Mouse (Mus musculus): Measurements from ENCODE around the gene Map2k7.
A peak's percentile ranks its signal among the peaks of the same experiment; 100 is the strongest.

Gene Map2k7

DNA sequence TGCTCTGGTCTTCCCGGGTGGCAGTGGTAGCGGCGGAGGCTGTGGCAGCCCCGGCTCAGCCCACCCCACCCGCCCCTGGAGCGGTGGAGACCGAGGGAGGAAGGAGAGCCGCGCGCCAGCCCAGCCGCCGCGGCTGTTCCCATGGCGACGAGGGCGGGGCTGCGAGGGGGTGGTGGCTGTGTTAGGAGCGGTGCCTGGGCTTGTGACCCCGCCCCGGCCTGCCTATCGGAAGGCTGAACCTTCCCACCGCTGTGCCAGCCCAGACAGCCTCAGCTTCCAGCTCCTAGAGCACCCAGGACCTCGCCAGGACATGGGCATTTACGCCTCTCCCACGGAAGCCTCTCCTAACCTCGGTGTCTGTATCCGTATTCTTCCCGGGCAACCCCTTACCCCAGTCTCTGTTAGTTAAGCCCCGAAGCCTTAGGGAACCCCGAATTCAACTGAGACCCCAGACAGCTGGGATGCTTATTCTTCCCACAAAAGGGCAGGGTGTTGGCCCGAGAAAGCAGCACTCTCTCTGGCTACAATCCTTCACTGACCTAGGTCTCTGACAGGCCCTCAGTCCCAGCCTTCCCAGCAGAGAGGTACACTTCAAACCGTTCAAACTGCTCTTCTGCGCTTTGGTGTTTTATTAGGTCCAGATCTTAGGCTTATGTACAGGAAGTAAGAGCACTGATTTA is 20.7 kb downstream of the Map2k7 start, which contains the start of gene Ctxn1:
Ctxn1 (minus strand) TSS at position 150 of the 680 bp plus-strand sequence.
- no peak for DNase-seq (ENCODE audit: low read depth, low spot score)

DNA sequence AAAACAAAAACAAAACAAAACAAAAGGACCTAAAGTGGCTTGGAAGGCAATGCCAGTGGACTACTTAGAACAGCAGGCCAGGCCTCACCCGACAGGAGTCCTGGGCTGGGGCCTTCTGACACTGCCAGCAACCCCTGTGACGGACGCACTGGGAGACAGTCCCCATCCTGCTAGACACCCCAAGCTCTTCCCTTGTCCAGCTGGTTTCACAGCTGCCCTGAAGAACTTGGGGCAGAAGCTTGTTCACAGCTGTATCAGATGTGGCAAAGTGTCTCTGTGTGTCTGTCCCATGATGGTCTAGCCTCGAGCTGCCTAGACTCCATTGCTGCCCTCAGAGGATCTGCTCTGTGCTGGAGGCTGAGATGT is 21.2 kb downstream of the Map2k7 start:
- DNase-seq (ENCODE audit: low read depth, low spot score): no peak

DNA sequence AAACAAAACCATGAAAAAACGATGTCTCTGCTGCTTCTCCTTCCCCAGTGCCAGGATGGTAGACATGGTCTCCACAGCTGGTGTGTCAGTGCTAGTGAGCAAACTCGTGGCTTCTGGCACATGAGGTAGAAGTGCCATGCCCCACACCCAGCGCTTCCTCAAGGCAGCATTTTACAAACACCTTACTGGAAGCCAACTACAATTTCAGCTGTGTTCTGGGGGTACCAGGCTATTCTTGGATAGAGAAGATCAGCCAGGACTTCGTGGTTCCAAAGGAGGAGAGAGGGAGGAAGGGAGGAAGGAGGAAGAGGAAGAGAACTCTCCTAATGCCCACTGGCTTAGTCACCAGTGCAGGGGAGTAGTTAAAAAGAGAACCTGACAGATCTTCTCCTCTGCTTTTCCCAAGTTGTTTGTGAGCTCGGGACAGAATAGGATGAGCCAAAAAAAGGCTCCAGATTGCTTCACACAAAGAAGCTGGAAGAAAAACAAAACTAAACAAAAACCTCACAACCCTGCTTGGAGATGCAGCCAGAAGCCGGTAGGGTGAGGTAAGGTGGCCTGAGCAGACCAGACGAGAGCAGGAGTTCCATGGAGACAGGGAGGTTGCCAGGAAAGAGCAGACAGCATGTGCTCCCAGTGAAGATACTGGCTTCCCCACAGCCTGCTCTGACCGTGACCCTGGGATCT is 24.7 kb downstream of the Map2k7 start:
- peak; percentile 91 for DNase-seq (ENCODE audit: low read depth, low spot score)

DNA sequence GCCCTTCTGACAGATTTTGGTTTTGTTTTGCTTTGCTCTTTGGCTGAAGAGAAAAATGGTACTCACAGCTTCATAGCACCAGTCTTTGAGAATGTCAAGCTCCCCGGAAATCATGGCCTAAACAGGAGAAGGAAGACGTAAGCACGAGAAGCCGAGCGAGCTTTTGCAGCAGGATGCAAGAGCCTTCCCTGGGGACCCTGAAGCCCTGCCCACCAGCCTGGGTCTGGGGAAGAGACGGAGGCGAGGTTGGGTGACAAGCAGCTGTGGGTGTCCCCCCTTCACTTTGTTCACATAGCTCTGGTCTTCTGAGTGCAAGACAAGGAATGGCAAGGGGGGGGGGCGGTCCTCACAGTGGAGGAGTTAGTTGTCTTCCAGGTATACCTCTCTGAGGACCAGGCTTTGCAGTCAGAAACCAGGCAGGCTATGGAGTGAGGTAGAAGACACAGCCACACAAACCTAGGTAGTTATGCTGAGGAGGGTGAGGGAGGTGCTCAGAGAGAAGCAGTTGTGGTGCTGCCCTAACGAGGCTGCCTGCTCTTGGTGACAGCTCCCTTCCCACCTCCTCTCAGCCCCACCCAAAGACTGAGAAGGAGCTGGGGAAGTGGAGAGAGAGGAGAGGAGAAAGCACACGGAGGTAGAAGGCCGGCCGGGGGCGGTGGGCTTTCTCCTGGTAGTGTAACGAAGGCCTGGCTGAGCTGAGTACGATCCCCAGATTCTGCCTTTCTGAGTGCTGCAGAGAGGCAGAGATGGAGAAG is 26.8 kb downstream of the Map2k7 start:
- DNase-seq (ENCODE audit: low read depth, low spot score): no peak

DNA sequence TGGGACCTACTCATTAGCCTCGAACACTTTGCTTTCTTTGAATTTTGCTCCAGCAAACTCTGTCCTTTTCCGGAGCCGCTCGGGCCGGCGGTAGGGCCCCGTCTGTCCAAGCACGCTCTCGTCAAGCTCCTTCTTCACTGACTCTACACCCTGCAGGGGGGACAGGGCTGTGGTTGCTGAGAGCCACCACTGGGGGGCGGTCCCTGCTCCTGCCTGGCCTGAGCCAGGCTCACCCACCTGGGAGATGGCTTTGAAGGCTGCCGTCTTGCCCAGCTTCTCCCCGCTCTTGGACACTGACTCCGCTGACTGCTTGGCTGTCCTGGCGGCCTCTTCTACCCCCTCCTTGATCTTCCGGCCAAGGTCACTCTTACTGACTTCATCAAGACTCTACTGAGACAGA is 29.1 kb downstream of the Map2k7 start:
- DNase-seq (ENCODE audit: low read depth, low spot score): no peak

DNA sequence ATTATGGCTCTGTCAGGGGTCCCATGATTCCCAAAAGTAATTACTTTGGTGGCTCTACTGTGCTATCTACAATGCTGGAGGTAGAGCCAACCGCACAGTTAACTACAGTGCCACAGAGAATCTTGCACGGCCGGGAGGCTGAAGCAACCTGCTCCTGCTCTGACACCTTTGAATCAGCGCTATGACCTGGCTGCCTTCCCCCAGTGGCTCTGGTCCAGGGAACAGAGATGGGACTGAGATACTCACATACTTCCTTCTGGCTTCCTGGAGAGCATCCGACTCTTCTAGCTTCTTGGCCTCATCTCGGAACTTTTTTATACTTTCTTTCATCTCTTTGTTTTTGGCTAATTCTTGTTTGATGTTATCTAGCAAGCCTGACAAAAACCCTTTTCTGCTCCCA is 31.1 kb downstream of the Map2k7 start:
- no peak for DNase-seq (ENCODE audit: low read depth, low spot score)

DNA sequence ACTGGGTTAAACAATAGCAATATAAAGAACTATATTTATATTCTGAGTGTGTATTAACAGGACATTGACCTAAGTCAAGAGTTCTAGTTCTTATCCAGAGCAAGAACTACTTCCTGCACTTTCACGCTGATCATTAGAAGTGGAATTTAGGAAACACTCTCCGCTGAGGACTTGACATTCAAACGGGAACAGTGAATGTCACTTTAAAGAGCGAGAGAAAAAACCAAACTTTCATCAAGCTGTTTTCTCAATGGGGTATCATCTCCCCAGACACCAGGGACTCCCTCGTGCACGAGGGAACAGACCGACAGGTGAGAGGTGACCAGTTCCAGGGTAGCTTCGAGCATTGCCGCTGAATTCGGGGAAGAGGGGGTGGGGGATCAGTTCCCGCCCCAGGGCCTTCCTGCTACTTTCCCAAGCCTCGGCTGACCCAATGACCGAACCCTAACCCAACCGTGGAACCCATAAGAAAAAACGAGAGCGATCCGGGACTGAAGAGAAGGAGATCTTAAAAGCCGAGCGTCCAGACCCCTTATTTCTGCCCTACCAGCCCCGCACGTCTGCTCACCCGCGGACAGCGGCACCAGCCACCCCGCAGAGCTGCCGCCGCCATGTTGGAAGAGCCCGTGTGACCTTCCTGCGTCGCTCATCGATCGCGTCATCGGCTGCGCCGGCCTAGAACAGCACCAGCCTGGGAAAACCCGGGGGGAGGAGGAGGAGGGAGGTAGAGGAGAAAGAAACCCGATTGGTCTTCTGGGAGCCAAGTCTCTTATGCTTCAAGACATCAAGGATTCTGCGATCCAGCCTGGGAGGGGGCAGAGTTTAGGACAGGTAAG is 37.0 kb downstream of the Map2k7 start, which contains the start of gene Timm44:
Timm44 (minus strand) TSS at position 639 of the 836 bp plus-strand sequence.
- DNase-seq (ENCODE audit: low read depth, low spot score): peak; percentile 97

DNA sequence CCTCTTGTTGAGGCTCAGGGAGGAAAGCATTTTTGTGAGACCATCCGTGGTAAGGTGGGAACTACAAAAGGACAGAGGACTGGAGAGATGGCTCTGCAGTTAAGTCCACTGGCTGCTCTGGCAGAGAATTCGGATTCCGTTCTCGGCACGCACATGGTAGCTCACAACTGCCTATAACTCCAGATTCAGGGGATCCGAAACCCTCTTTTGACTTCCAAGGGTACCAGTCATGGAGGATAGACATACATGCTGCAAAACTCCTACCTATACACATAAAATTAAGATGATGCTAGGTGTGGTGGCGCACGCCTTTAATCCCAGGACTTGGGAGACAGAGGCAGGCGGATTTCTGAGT is 37.5 kb downstream of the Map2k7 start:
- DNase-seq (ENCODE audit: low read depth, low spot score): no peak

DNA sequence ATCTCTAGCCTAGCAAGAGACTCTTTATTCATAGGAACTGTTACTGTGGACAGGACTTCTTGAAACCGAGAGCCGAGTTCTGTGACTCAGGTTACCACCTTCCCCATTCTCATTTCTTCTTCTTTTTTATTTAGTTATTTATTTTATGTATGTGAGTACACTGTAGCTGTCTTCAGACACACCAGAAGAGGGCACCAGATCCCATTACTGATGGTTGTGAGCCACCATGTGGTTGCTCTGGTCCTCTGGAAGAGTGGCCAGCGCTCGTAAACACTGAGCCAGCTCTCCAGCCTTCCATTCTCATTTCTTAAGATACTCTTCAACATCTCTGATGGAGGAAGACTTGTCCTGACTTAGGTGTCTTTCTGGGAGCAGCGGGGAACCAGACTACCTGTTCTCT is 54.2 kb downstream of the Map2k7 start:
- no peak for DNase-seq (ENCODE audit: low read depth, low spot score)
